Mouse (Mus musculus) left cerebral cortex, postnatal 14 days (tissue): ENCODE data around the gene H1foo. TPM values are rescaled to one million over a fixed set of nuclear protein-coding genes. Genes with fewer than 3 reads are reported as not detected.

Experiments used
- DNase-seq, 2 experiments: peaks; one replicate each; pipeline ENCODE4 v3.0.0; 2021 to 2022; ENCODE audit warnings: low spot score in 2 of 2, mixed read lengths in 1 of 2
- intact Hi-C: fragments of 180-260 bp; cut with DNase I; formaldehyde crosslinking; loops from one replicate; pipeline ENCODE4 v1.15.1; 2025
- total RNA-seq, 2 experiments: library from RNA; stranded (reverse); gene quantifications; 2 replicates each; pipeline ENCODE4 v1.2.3; 2021

Gene H1foo
- total RNA-seq, 2 experiments from 2014 or later: not detected

- intact Hi-C loops: loop anchor here (5.0 kb wide), 2 partner anchors 93 to 143 kb away; partner anchors contain the start of genes Ift122 and Mbd4
- DNase-seq: peak; percentile 62 to 81
Observed at GRCm38 (mm10) chr6:115994877-115995520, 50.3 kb downstream of the H1foo start, which contains the start of gene Plxnd1. TSS of gene Plxnd1 (minus strand) at chr6:115995005.

- intact Hi-C loops: loop anchor here (5.0 kb wide), 1 partner anchor 93 kb away; no protein-coding TSS in a partner anchor
- DNase-seq: no peak
Observed at GRCm38 (mm10) chr6:115995531-115995941, 50.8 kb downstream of the H1foo start.

GRCm38 (mm10) chr6:115996171-115996851, 51.6 kb downstream of the H1foo start:
- peak in 1 of 2 experiments; percentile 70 for DNase-seq
- intact Hi-C loops: loop anchor here (5.0 kb wide), 1 partner anchor 94 kb away; no protein-coding TSS in a partner anchor

- no peak for DNase-seq
- intact Hi-C loops: loop anchor here (5.0 kb wide), 1 partner anchor 96 kb away; no protein-coding TSS in a partner anchor
Observed at GRCm38 (mm10) chr6:115997726-115998311, 53.1 kb downstream of the H1foo start.

DNA sequence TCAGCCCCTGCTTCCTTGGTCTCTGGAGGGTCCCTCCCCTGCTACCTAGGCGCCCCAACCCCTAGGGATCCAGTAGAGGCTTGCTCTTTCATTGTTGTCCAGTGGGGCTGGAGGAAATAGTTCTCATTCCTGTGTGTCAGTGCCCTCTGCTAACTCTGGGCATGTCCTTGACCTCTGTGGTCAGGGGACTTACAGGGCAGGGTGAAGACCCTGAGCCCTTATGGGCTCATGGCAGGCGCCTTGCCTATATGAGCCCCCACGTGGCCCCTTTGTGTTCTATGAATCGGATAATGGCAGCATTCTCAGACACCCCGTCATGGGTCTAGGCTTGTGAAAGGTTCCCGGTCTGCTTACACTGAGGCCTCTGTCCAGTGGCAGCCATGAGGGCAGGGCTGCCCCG, 54.0 kb downstream of the H1foo start:
- DNase-seq: no peak
- intact Hi-C loops: loop anchor here (5.0 kb wide), 1 partner anchor 96 kb away; no protein-coding TSS in a partner anchor

GRCm38 (mm10) chr6:115999227-115999626, 54.5 kb downstream of the H1foo start:
- no peak for DNase-seq
- intact Hi-C loops: loop anchor here (5.0 kb wide), 1 partner anchor 97 kb away; no protein-coding TSS in a partner anchor

Other genes with a start within 250 kb of the H1foo start
- 1 to 10 TPM; 2.1 TPM for gene Tmem40, start 182.5 kb upstream of the H1foo start, total RNA-seq
- gene Cand2, start 170.4 kb upstream of the H1foo start, total RNA-seq: 1 to 10 TPM; 2.0 to 2.6 TPM
- gene Rpl32, start 136.2 kb upstream of the H1foo start, total RNA-seq: 100 to 1,000 TPM; 508 TPM
- gene Efcab12, start 106.5 kb upstream of the H1foo start, total RNA-seq: 1 to 10 TPM; 3.4 to 4.8 TPM
- gene Mbd4, start 91.6 kb upstream of the H1foo start, total RNA-seq: 1 to 10 TPM; 7.4 to 8.1 TPM
- 10 to 100 TPM; 31.6 to 35.1 TPM for gene Ift122, start 91.5 kb upstream of the H1foo start, total RNA-seq
- under 1 TPM; 0.25 to 0.64 TPM for gene Rho, start 13.2 kb upstream of the H1foo start, total RNA-seq
- 100 to 1,000 TPM; 156 to 174 TPM for gene Plxnd1, start 50.1 kb downstream of the H1foo start, total RNA-seq
- 10 to 100 TPM; 57.1 to 60.6 TPM for gene Tmcc1, start 248.5 kb downstream of the H1foo start, total RNA-seq